Mouse (Mus musculus) embryonic fibroblast, embryonic 13.5 days (primary cell): ENCODE data around the gene Kcna3.

ENCODE experiments used
- CTCF ChIP-seq: IDR thresholded peaks from 2 replicates; pipeline ENCODE4 v1.5.1; 2011; ENCODE audit warnings: mild to moderate bottlenecking, control low read depth, low read length, moderate library complexity, borderline replicate concordance; ENCODE audit not compliant: insufficient read depth
- POLR2A ChIP-seq: IDR thresholded peaks from 2 replicates; pipeline ENCODE4 v1.6.1; 2011; ENCODE audit warnings: low read depth, mild to moderate bottlenecking, control low read depth, low read length, moderate library complexity

DNA sequence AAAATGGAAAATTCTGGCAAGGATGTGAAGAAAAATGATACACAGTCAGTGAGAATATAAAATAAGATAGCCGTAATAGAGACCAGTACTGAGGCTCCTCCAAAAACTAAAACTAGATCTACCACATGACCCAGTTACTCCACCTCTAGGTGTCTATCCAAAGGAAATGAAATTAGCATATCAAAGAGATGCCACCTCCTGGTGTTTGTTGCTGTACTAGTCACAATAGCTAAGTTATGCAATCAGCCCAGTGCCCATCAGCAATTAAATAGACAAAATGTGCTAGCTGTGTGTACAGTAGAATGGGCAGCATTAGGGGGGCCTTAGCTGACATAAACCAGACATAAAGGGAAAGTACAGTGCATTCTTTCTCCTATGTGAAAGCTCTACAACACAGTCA lies 25.5 kb downstream of the Kcna3 start:
- TF ChIP-seq POLR2A = no peak
- no peak for TF ChIP-seq CTCF
